Mouse (Mus musculus): ENCODE data around the gene Prkg1. TPM values are rescaled to one million over a fixed set of nuclear protein-coding genes. Genes with fewer than 3 reads are reported as not detected.

Prkg1 gene
- polyA plus RNA-seq, 1 experiment, result 82.5 TPM

DNA sequence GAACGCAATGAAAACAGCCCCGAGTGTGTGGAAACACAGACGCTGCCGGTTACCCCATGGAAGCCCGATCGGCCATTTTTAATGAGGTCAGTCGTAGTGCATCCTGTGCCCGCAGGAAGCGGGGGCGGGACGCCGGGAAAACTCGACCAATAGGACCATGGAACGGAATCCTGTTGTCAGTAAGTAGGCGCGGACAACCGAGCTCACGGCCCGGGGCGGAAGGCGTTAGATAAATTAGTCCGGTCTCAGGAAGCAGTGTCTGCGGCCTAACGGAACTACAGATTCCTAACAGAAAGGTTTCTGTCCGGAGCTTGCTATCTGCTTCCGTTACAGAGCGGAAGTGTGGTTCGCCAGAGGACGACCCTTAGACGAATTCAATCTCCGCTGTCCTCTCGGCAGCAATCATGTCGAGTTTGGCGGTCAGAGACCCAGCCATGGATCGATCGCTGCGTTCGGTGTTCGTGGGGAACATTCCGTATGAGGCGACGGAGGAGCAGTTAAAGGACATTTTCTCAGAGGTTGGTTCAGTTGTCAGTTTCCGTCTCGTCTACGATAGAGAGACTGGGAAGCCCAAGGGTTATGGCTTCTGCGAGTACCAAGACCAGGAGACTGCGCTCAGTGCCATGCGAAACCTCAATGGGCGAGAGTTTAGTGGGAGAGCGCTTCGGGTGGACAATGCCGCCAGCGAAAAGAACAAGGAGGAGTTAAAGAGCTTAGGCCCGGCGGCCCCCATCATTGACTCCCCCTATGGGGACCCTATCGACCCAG lies 682.0 kb downstream of the Prkg1 start, which contains the start of gene Cstf2t:
Cstf2t (plus strand) TSS at position 176 of the 768 bp plus-strand sequence.
- no peaks in the 10 kb centered on the region for H3K27me3 ChIP-seq (ENCODE audit: control insufficient read depth, insufficient read depth, low read length)
- H3K27ac ChIP-seq (ENCODE audit: control insufficient read depth, insufficient read depth, low read depth, low read length), result peak within 1 kb of the TSS; percentile 72
- TF ChIP-seq CTCF (IDR thresholded peaks at IDR 0.05; ENCODE audit: control insufficient read depth, insufficient read depth, insufficient replicate concordance, low read depth, low read length), result no peak
- peak; percentile 72 for TF ChIP-seq POLR2A (IDR thresholded peaks at IDR 0.05; ENCODE audit: control insufficient read depth, low read depth, low read length)
- peaks cover 9% of the 10 kb centered on the region for H3K4me1 ChIP-seq (ENCODE audit: control insufficient read depth, insufficient read depth, low read length)
- H3K36me3 ChIP-seq (ENCODE audit: control insufficient read depth, insufficient read depth, low read length), result no peaks in the 10 kb centered on the region
- H3K4me3 ChIP-seq (ENCODE audit: control insufficient read depth, low read depth, low read length), result peak within 1 kb of the TSS; percentile 93

DNA sequence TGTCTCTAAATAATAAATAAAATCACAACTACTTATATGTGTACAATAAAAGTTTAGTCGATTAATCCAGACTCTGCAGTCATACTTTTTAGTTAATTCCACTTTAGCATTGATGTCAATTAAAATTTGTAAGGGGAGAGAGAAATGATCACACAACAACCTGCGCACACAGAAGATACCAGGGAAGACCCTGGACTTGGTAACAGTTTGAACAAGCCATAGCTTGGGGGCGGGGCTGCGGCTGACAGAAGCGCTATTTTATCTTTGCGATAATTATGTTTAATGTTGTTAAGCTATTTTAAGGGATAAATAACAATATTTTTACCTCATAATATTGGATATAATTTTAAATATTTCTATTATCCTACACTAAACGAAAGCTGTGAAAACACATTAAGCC lies 682.6 kb downstream of the Prkg1 start:
- Histone ChIP-seq H3K4me1 (ENCODE audit: control insufficient read depth, insufficient read depth, low read length) (peaks cover 9% of the 10 kb centered on the region), H3K27ac (ENCODE audit: control insufficient read depth, insufficient read depth, low read depth, low read length) (peak overlapping the region; percentile 66), H3K4me3 (ENCODE audit: control insufficient read depth, low read depth, low read length) (peak overlapping the region; percentile 93), H3K36me3 (ENCODE audit: control insufficient read depth, insufficient read depth, low read length) (no peaks in the 10 kb centered on the region), H3K27me3 (ENCODE audit: control insufficient read depth, insufficient read depth, low read length) (no peaks in the 10 kb centered on the region)
- TF ChIP-seq POLR2A (IDR thresholded peaks at IDR 0.05; ENCODE audit: control insufficient read depth, low read depth, low read length), result no peak
- no peak for TF ChIP-seq CTCF (IDR thresholded peaks at IDR 0.05; ENCODE audit: control insufficient read depth, insufficient read depth, insufficient replicate concordance, low read depth, low read length)

- H3K36me3 ChIP-seq (ENCODE audit: control insufficient read depth, insufficient read depth, low read length), result no peaks in the 10 kb centered on the region
- H3K27ac ChIP-seq (ENCODE audit: control insufficient read depth, insufficient read depth, low read depth, low read length), result no peak overlapping the region
- H3K27me3 ChIP-seq (ENCODE audit: control insufficient read depth, insufficient read depth, low read length), result no peaks in the 10 kb centered on the region
- no peak overlapping the region for H3K4me3 ChIP-seq (ENCODE audit: control insufficient read depth, low read depth, low read length)
- no peak for TF ChIP-seq CTCF (IDR thresholded peaks at IDR 0.05; ENCODE audit: control insufficient read depth, insufficient read depth, insufficient replicate concordance, low read depth, low read length)
- TF ChIP-seq POLR2A (IDR thresholded peaks at IDR 0.05; ENCODE audit: control insufficient read depth, low read depth, low read length), result no peak
- H3K4me1 ChIP-seq (ENCODE audit: control insufficient read depth, insufficient read depth, low read length), result peaks cover 6% of the 10 kb centered on the region; the same call in 1 of the 2 replicates
Observed at GRCm38 (mm10) chr19:31078241-31078640, 686.6 kb downstream of the Prkg1 start.

DNA sequence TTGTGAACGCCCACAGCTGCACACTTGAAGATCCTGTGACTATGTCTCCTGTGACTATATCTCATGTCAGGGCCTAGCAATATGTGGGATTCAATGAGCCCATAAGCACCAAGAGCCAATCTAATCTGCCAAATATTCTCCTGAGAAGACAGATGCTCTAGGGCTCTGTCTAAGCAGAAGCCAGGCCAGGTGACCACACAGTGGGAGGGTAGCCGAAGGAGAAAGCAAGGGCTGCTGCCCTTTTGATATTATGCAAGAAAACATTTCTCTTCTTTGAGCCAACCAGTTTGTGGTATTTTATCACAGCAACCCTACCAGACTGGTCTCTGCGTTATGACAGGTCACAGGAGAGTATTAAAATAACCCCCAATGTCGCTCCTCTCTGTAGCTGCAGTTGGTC lies 688.7 kb downstream of the Prkg1 start:
- Histone ChIP-seq H3K27me3 (ENCODE audit: control insufficient read depth, insufficient read depth, low read length) (no peaks in the 10 kb centered on the region), H3K36me3 (ENCODE audit: control insufficient read depth, insufficient read depth, low read length) (no peaks in the 10 kb centered on the region), H3K4me3 (ENCODE audit: control insufficient read depth, low read depth, low read length) (no peak overlapping the region), H3K4me1 (ENCODE audit: control insufficient read depth, insufficient read depth, low read length) (peaks cover 6% of the 10 kb centered on the region; the same call in 1 of the 2 replicates), H3K27ac (ENCODE audit: control insufficient read depth, insufficient read depth, low read depth, low read length) (no peak overlapping the region)
- TF ChIP-seq CTCF (IDR thresholded peaks at IDR 0.05; ENCODE audit: control insufficient read depth, insufficient read depth, insufficient replicate concordance, low read depth, low read length) (no peak), POLR2A (IDR thresholded peaks at IDR 0.05; ENCODE audit: control insufficient read depth, low read depth, low read length) (no peak)

GRCm38 (mm10) chr19:31074717-31075063 lies 690.1 kb downstream of the Prkg1 start:
- no peak overlapping the region for H3K27ac ChIP-seq (ENCODE audit: control insufficient read depth, insufficient read depth, low read depth, low read length)
- no peaks in the 10 kb centered on the region for H3K36me3 ChIP-seq (ENCODE audit: control insufficient read depth, insufficient read depth, low read length)
- H3K4me1 ChIP-seq (ENCODE audit: control insufficient read depth, insufficient read depth, low read length), result peaks cover 6% of the 10 kb centered on the region; the same call in 1 of the 2 replicates
- H3K27me3 ChIP-seq (ENCODE audit: control insufficient read depth, insufficient read depth, low read length), result no peaks in the 10 kb centered on the region
- H3K4me3 ChIP-seq (ENCODE audit: control insufficient read depth, low read depth, low read length), result no peak overlapping the region
- TF ChIP-seq POLR2A (IDR thresholded peaks at IDR 0.05; ENCODE audit: control insufficient read depth, low read depth, low read length) (no peak), CTCF (IDR thresholded peaks at IDR 0.05; ENCODE audit: control insufficient read depth, insufficient read depth, insufficient replicate concordance, low read depth, low read length) (no peak)

DNA sequence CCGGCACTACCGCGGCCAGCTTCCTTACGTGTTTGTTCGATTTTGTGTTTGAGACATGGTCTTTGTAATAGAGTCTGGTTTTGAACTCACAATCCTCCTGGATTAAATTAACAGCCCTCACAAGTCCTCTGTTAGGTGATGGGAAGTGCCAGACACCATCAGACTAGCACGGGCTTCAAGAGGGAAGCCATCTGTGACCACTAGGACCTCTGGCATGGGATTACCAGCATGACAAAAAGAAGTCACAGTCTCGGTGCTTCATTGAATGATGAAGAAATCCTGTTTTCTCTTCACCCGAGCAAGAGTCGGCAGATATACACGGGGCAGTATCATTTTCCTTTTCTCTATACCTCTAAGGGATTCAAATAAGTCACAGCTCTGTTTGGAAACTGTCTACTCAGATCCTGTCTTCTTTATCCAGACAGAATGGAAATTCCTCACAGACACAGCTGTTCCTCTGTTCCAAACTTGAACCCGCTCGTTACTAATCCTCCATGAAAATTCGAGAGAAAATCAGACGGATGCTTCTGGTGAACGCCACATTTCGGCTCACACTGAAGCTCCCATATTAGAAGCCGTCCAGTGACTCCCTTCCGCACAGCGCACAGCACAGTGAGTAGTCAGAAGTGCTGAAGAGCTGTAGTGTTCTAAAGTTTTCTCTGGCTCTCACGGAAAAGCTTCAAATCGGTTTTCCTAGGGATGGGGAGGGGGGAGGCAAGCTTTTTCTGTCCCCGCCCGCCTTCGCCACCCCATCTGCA lies 690.7 kb downstream of the Prkg1 start:
- no peak overlapping the region for H3K27ac ChIP-seq (ENCODE audit: control insufficient read depth, insufficient read depth, low read depth, low read length)
- 0 out of 2 replicates have a peak overlapping the region, but pooled peaks have one; percentile 18 for H3K4me3 ChIP-seq (ENCODE audit: control insufficient read depth, low read depth, low read length)
- no peak for TF ChIP-seq POLR2A (IDR thresholded peaks at IDR 0.05; ENCODE audit: control insufficient read depth, low read depth, low read length)
- no peak for TF ChIP-seq CTCF (IDR thresholded peaks at IDR 0.05; ENCODE audit: control insufficient read depth, insufficient read depth, insufficient replicate concordance, low read depth, low read length)
- no peaks in the 10 kb centered on the region for H3K27me3 ChIP-seq (ENCODE audit: control insufficient read depth, insufficient read depth, low read length)
- H3K4me1 ChIP-seq (ENCODE audit: control insufficient read depth, insufficient read depth, low read length), result peaks cover 6% of the 10 kb centered on the region; the same call in 1 of the 2 replicates
- no peaks in the 10 kb centered on the region for H3K36me3 ChIP-seq (ENCODE audit: control insufficient read depth, insufficient read depth, low read length)

DNA sequence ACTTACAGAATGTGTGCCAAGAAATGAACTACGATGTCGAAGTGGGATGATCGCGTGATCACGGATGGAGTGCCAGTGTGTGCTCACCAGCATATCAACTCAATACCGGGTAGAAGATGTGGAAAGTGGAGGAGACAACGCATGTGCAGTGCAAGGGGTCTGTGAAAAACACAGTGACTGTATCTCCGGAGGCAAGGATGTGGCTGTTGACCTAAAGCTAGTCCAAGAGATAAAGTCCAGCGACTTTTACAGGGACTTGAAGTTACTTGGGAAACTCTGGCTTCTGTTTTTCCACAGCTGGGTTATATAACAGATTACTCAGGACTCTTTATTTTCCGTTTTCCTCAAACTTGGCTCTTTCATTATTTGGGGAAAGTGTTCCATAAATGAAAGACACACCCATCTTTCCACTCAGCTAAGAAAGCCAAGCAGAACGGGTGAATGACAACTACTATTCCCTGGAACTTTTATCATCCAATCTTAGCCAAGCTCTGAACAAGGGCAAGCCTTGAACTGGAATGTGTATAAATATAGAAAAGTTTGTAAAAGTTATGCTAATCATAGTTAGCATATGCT lies 699.5 kb downstream of the Prkg1 start:
- TF ChIP-seq POLR2A (IDR thresholded peaks at IDR 0.05; ENCODE audit: control insufficient read depth, low read depth, low read length), result no peak
- no peak for TF ChIP-seq CTCF (IDR thresholded peaks at IDR 0.05; ENCODE audit: control insufficient read depth, insufficient read depth, insufficient replicate concordance, low read depth, low read length)
- Histone ChIP-seq H3K27me3 (ENCODE audit: control insufficient read depth, insufficient read depth, low read length) (no peaks in the 10 kb centered on the region), H3K4me1 (ENCODE audit: control insufficient read depth, insufficient read depth, low read length) (no peaks in the 10 kb centered on the region; the same call in 1 of the 2 replicates), H3K36me3 (ENCODE audit: control insufficient read depth, insufficient read depth, low read length) (no peaks in the 10 kb centered on the region), H3K4me3 (ENCODE audit: control insufficient read depth, low read depth, low read length) (no peak overlapping the region), H3K27ac (ENCODE audit: control insufficient read depth, insufficient read depth, low read depth, low read length) (no peak overlapping the region)
